8 mouse cellular contexts compared by ENCODE assay signal in the genomic region with DNA sequence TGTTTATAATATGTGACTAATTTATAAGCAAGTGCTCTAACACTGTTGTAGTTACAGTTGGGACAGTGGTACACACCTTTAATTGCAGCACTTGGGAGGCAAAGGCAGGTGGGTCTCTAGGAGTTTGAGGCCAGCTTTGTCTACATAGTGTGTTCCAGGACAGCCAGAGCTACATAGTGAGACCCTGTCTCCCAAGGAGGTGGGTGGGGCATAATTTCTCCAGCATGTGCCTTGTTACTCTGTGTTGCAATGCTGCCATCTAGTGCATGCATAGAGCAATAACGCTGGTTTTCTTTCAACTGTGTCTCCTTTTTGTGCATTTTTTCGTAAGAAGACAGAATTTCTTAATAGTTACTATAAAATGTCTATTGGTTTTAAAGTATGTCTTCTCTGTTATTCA. TPM values are rescaled to one million over a fixed set of nuclear protein-coding genes. Genes with fewer than 3 reads are reported as not detected.
DNase-seq lines count a peak whose midpoint lies in the region; ATAC-seq lines count a peak whose summit lies in the region.

No protein-coding gene starts in this region.

- intact Hi-C loops in heart, postnatal 25 days (cut with DNase I): loop anchor here (10.0 kb wide), 1 partner anchor 379 kb away; no protein-coding TSS in a partner anchor

- H3K27me3 ChIP-seq in forebrain, embryonic 16.5 days (replicated peaks; ENCODE audit: control insufficient read depth, insufficient read depth, low read length): no peaks in the 10 kb centered on the region

- WGBS in forebrain, embryonic 16.5 days: 29% methylated on average over 2 of the region's 2 CpGs

- no peaks in the 10 kb centered on the region for H3K4me1 ChIP-seq in forebrain, embryonic 16.5 days (replicated peaks; ENCODE audit: control insufficient read depth, insufficient read depth, low read length)

- DNase-seq in heart, adult 18-20 months: peak; percentile 33 to 65
- DNase-seq in heart, postnatal 25 days (ENCODE audit: low spot score): no peak
- peak; percentile 58 for DNase-seq in hindlimb bud, embryonic 11.5 days (ENCODE audit: extremely low spot score, low read depth, low spot score)
- DNase-seq in layer of hippocampus, postnatal 36 days: peak; percentile 10 to 31
- DNase-seq in spleen, postnatal 10 days (ENCODE audit: low spot score in 2 of 2): peak; percentile 25 to 44

- H3K4me3 ChIP-seq in forebrain, embryonic 16.5 days (replicated peaks; ENCODE audit: low read length): no peak overlapping the region

- no peak overlapping the region for H3K4me2 ChIP-seq in forebrain, embryonic 16.5 days (ENCODE audit: low read length)

- H3K36me3 ChIP-seq in forebrain, embryonic 16.5 days (ENCODE audit: control insufficient read depth, insufficient read depth): peaks cover 4% of the 10 kb centered on the region

- peak; percentile 56; the same call in 1 of the 2 replicates for ATAC-seq in cerebellum, adult (ENCODE audit: insufficient number of reproducible peaks, low FRiP score, low TSS enrichment)
- peak; percentile 92 for ATAC-seq in forebrain, embryonic 16.5 days
- peak; percentile 100 for ATAC-seq in megakaryocyte progenitor cell, adult 5-6 weeks (replicated peaks; ENCODE audit: poor library complexity)

- no peak overlapping the region for H3K27ac ChIP-seq in forebrain, embryonic 16.5 days (ENCODE audit: low read length)

- H3K9ac ChIP-seq in forebrain, embryonic 16.5 days (replicated peaks; ENCODE audit: low read depth, low read length): no peak overlapping the region

- no peaks in the 10 kb centered on the region for H3K9me3 ChIP-seq in forebrain, embryonic 16.5 days (ENCODE audit: control insufficient read depth, low read length)

RNA-seq across cellular contexts. Expression of gene Pnisr, which starts 33.4 kb away (rescaled TPM):
- 10 to 100 TPM; 16.6 to 25.0 TPM for total RNA-seq in heart, adult 18-20 months (2021)
- 10 to 100 TPM; 27.8 to 35.5 TPM for total RNA-seq in heart, postnatal 25 days (2021)
- 197 and 206 TPM in 2 replicates for polyA plus RNA-seq in forebrain, embryonic 16.5 days (2015; fragmentation: Nextera tagmentation; extraction: Ambion mirVana)
- total RNA-seq in layer of hippocampus, postnatal 36 days (2021): 100 to 1,000 TPM; 195 to 242 TPM
- 85.0 and 160 TPM in 2 replicates for total RNA-seq in megakaryocyte progenitor cell, adult 5-6 weeks (2015)
- 74.3 and 115 TPM in 2 replicates for total RNA-seq in megakaryocyte progenitor cell, adult 5-6 weeks (2017)

RNA-seq across cellular contexts. Expression of gene Tstd3, which starts 47.0 kb away (rescaled TPM):
- 10 to 100 TPM; 17.6 to 17.8 TPM for total RNA-seq in heart, adult 18-20 months (2021)
- 10 to 100 TPM; 17.5 to 19.4 TPM for total RNA-seq in heart, postnatal 25 days (2021)
- 12.1 and 14.9 TPM in 2 replicates for polyA plus RNA-seq in forebrain, embryonic 16.5 days (2015; fragmentation: Nextera tagmentation; extraction: Ambion mirVana)
- 10 to 100 TPM; 25.4 to 26.7 TPM for total RNA-seq in layer of hippocampus, postnatal 36 days (2021)
- 9.5 and 11.7 TPM in 2 replicates for total RNA-seq in megakaryocyte progenitor cell, adult 5-6 weeks (2015)
- total RNA-seq in megakaryocyte progenitor cell, adult 5-6 weeks (2017): 7.1 and 13.2 TPM in 2 replicates

RNA-seq across cellular contexts. Expression of gene Usp45, which starts 47.1 kb away (rescaled TPM):
- total RNA-seq in heart, adult 18-20 months (2021): 10 to 100 TPM; 12.4 to 12.5 TPM
- total RNA-seq in heart, postnatal 25 days (2021): 10 to 100 TPM; 11.3 to 14.7 TPM
- 9.2 and 10.1 TPM in 2 replicates for polyA plus RNA-seq in forebrain, embryonic 16.5 days (2015; fragmentation: Nextera tagmentation; extraction: Ambion mirVana)
- total RNA-seq in layer of hippocampus, postnatal 36 days (2021): 10 to 100 TPM; 51.2 to 58.8 TPM
- total RNA-seq in megakaryocyte progenitor cell, adult 5-6 weeks (2015): 19.7 and 22.7 TPM in 2 replicates
- total RNA-seq in megakaryocyte progenitor cell, adult 5-6 weeks (2017): 11.0 and 14.8 TPM in 2 replicates
